Mouse (Mus musculus) brown adipose tissue, adult 24 weeks (tissue): Measurements from ENCODE around the gene Klhl32. TPM values are rescaled to one million over a fixed set of nuclear protein-coding genes. Genes with fewer than 3 reads are reported as not detected.

ENCODE experiments used
- H3K27ac ChIP-seq: fragments of 200-500 bp; replicated peaks from 2 replicates; pipeline ENCODE4 v1.5.1; 2012; ENCODE audit warnings: low read depth, mild to moderate bottlenecking, low read length
- H3K4me1 ChIP-seq: fragments of 200-500 bp; 2 replicates; pipeline ENCODE4 v1.6.1; 2012; ENCODE audit warnings: low read length, mixed read lengths; ENCODE audit not compliant: control insufficient read depth, insufficient read depth, insufficient read length
- H3K4me3 ChIP-seq: fragments of 200-500 bp; 2 replicates; pipeline ENCODE4 v1.5.1; 2012; ENCODE audit warnings: low read depth, mild to moderate bottlenecking, low read length, moderate library complexity; ENCODE audit not compliant: insufficient read depth
- polyA plus RNA-seq: library from polyadenylated mRNA; stranded (reverse); fragments of >200 nt; gene quantifications from 2 replicates; pipeline ENCODE4 v1.2.4, GENCODE M21; 2012; ENCODE audit not compliant: missing spikeins, insufficient read depth, insufficient read length

Gene Klhl32
- polyA plus RNA-seq, 1 experiment: not detected

DNA sequence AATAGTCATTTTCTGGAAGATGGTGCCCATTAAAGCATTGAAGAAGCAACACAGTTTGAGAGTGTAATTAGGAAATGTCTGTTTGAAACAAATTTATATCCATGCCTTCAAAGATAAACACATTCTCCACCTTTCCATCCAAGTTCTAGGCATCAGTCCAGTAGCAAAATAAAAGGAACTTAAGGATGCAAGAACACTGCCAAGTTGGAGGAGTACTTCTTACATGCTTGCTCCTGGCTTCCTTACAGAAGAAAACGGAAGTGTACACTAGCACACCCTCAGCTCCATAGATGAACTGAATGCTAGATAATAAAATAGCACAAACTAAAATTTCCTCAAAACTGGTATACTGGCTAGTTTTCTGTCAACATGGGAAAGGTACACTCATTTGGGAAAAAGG, 42.6 kb downstream of the Klhl32 start:
- no peak overlapping the region for H3K27ac ChIP-seq
- no peaks in the 10 kb centered on the region for H3K4me1 ChIP-seq
- H3K4me3 ChIP-seq: no peak overlapping the region

GRCm38 (mm10) chr4:24801881-24802280, 49.0 kb downstream of the Klhl32 start:
- H3K4me3 ChIP-seq: no peak overlapping the region
- no peaks in the 10 kb centered on the region for H3K4me1 ChIP-seq
- no peak overlapping the region for H3K27ac ChIP-seq

GRCm38 (mm10) chr4:24801343-24801742, 49.6 kb downstream of the Klhl32 start:
- Histone ChIP-seq H3K4me3 (no peak overlapping the region), H3K27ac (no peak overlapping the region)

DNA sequence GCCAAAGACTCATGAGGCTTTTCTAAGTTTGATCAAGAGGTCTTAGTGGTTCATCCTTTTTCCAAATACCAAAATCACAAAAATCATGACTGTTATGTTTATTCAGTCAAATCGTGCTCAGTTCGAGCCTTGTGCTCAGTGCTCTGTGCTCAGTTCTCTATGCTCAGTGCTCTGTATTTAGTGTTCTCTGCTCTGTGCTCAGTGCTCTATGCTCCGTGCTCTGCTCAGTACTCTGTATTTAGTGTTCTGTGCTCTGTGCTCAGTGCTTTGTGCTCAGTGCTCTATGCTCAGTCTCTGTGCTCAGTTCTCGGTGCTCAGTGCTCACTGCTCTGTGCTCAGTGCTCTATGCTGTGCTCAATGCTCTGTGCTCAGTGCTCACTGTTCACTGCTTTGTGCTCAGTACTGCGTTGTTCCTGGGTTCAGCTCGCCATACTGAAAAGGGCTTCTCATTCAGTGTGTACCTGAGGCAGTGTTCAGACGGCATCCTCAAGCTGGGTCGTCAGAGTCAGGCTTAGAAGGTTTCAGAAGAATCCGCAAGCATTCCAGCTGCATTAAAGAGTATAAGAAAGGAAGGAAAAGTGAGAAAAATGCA, 50.5 kb downstream of the Klhl32 start:
- Histone ChIP-seq H3K27ac (no peak overlapping the region), H3K4me1 (no peaks in the 10 kb centered on the region)

More at GRCm38 (mm10) chr4:24801343-24801742, 49.6 kb downstream of the Klhl32 start:
- no peaks in the 10 kb centered on the region for H3K4me1 ChIP-seq

GRCm38 (mm10) chr4:24799037-24799436, 51.9 kb downstream of the Klhl32 start:
- Histone ChIP-seq H3K4me3 (no peak overlapping the region), H3K27ac (no peak overlapping the region), H3K4me1 (no peaks in the 10 kb centered on the region)

More for the DNA sequence above, 50.5 kb downstream of the Klhl32 start:
- H3K4me3 ChIP-seq: no peak overlapping the region

DNA sequence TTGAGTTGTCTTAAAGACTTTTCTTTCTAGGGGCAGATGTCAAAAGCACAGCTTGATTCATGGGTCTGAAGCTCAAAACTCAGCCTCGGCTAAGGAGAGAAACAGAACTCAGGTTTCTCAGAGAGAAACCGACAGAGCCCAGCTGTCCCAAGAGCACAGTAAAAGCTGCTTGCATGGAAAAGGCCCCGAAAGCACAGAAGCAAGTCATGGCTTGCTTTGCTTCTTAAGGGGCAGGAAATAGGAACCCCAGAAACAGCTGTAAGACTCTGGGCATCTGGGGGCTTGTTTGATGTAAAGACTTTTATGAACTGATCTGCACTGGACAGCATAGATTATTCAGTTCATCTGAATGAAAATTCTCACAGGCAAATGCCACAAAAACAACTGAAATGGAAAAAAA, 53.1 kb downstream of the Klhl32 start:
- Histone ChIP-seq H3K4me3 (no peak overlapping the region), H3K4me1 (no peaks in the 10 kb centered on the region), H3K27ac (no peak overlapping the region)

- H3K4me1 ChIP-seq: no peaks in the 10 kb centered on the region
- no peak overlapping the region for H3K4me3 ChIP-seq
- no peak overlapping the region for H3K27ac ChIP-seq
Measured at GRCm38 (mm10) chr4:24797280-24797679, 53.6 kb downstream of the Klhl32 start.

GRCm38 (mm10) chr4:24796229-24796628, 54.7 kb downstream of the Klhl32 start:
- no peak overlapping the region for H3K27ac ChIP-seq
- no peak overlapping the region for H3K4me3 ChIP-seq
- H3K4me1 ChIP-seq: no peaks in the 10 kb centered on the region

GRCm38 (mm10) chr4:24795180-24795579, 55.7 kb downstream of the Klhl32 start:
- H3K4me1 ChIP-seq: no peaks in the 10 kb centered on the region
- H3K4me3 ChIP-seq: no peak overlapping the region

DNA sequence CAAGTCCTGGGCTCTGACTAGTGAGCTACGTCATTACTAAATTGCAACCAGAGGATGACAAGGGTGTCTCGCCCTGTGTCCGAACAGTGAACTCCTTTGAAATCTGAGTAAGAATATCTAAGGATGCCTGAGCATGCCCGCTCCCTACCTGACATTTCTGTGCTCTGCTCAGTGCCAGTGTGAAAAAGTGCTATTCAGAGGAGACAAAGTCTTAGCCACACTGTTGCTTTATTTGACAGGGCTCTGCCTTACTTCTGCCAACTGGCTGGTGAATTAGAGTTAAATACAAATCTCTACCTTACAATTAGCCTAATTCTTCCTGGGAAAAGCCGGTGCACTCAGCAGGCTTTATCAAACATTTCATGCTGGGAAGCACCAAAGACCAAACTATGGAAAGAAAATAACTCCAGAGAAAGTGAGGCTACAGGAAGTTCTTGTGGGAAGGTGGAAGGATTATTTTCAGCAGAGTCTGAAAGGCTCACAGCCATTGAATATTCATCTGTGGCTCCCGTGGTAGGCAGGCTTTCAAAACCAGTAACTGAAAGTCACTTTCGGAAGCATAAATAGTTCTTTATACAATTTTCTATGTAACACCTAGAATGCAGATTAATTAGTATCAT, 57.1 kb downstream of the Klhl32 start:
- Histone ChIP-seq H3K4me3 (no peak overlapping the region), H3K27ac (no peak overlapping the region), H3K4me1 (no peaks in the 10 kb centered on the region)

More at GRCm38 (mm10) chr4:24795180-24795579, 55.7 kb downstream of the Klhl32 start:
- H3K27ac ChIP-seq: no peak overlapping the region

- Histone ChIP-seq H3K27ac (no peak overlapping the region), H3K4me1 (no peaks in the 10 kb centered on the region), H3K4me3 (no peak overlapping the region)
Measured at GRCm38 (mm10) chr4:24792416-24792981, 58.4 kb downstream of the Klhl32 start.

DNA sequence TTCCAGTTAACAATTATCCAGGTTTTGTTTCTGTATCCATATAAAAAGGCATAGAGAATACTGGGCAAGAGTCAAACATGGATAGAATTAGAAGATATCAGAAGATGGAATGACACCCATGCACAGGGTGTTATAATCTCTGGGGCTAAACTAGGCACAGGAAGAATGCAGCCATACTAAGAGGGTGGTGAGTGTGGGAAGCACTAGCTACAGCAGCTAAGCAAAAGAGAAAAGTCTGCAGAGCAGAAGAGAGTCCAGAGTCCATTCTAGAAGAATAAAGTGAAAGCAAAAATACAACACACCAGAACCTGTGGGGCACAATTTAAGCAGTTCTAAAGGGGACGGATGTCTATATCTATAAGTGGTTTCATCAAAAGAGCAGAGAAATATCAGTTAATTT, 61.6 kb downstream of the Klhl32 start:
- no peak overlapping the region for H3K4me3 ChIP-seq
- H3K4me1 ChIP-seq: no peaks in the 10 kb centered on the region
- H3K27ac ChIP-seq: no peak overlapping the region

- Histone ChIP-seq H3K4me1 (no peaks in the 10 kb centered on the region), H3K4me3 (no peak overlapping the region), H3K27ac (no peak overlapping the region)
Measured at GRCm38 (mm10) chr4:24785757-24786532, 65.0 kb downstream of the Klhl32 start.

- no peak overlapping the region for H3K27ac ChIP-seq
- H3K4me1 ChIP-seq: no peaks in the 10 kb centered on the region
- H3K4me3 ChIP-seq: no peak overlapping the region
Measured at GRCm38 (mm10) chr4:24765919-24766318, 85.0 kb downstream of the Klhl32 start.

DNA sequence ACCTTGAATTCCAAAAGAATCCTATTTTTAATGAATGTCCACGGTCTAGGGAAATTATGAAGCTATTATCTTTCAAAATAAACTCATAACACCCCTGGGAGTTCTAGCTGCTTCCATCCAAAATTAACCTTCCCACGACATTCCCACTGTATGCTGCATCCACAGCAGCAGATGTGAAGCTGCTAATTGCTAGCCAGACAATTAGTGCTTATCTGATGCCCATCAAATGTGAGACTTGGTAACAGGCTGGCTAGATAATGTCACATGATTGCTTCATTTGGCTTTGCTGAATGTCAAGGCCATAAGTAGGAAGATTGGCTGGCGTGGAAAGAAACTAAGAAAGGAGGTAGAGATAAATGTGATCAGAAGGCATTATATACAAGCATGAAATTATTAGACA, 85.5 kb downstream of the Klhl32 start:
- Histone ChIP-seq H3K4me1 (no peaks in the 10 kb centered on the region), H3K27ac (no peak overlapping the region), H3K4me3 (no peak overlapping the region)
